Mouse (Mus musculus): ENCODE results near the gene Sgpp1. TPM values are rescaled to one million over a fixed set of nuclear protein-coding genes. Genes with fewer than 3 reads are reported as not detected.

Gene Sgpp1
- total and polyA plus RNA-seq, 2 experiments from 2014 or later = 10.4 to 28.4 TPM

- no peak overlapping the region for H3K27ac ChIP-seq (ENCODE audit: low read depth)
- 60% methylated on average over 2 of the region's 2 CpGs for WGBS
- H3K4me3 ChIP-seq (ENCODE audit: low read depth, low read length) = no peak overlapping the region
- peaks cover 3% of the 10 kb centered on the region for H3K4me1 ChIP-seq (ENCODE audit: control insufficient read depth, insufficient read depth)
- H3K4me2 ChIP-seq (ENCODE audit: low read depth, low read length) = no peak overlapping the region
- H3K36me3 ChIP-seq (replicated peaks; ENCODE audit: control insufficient read depth, insufficient read depth, low read length) = no peaks in the 10 kb centered on the region
- no peak for DNase-seq (ENCODE audit: low spot score)
- no peaks in the 10 kb centered on the region for H3K9me3 ChIP-seq (replicated peaks; ENCODE audit: control insufficient read depth, low read length)
- no peak overlapping the region for H3K9ac ChIP-seq (replicated peaks; ENCODE audit: low read depth, low read length)
- TF ChIP-seq CTCF (IDR thresholded peaks at IDR 0.05; ENCODE audit: low read depth) (no peak), EP300 (IDR thresholded peaks at IDR 0.05; ENCODE audit: low read depth) (no peak)
- ATAC-seq (ENCODE audit: insufficient read depth, low read depth) = no peak
- H3K27me3 ChIP-seq (ENCODE audit: control insufficient read depth, insufficient read depth, low read length) = no peaks in the 10 kb centered on the region
Observed at GRCm38 (mm10) chr12:75739611-75740010, 4.1 kb upstream of the Sgpp1 start.

- Histone ChIP-seq H3K9me3 (replicated peaks; ENCODE audit: control insufficient read depth, low read length) (no peaks in the 10 kb centered on the region), H3K4me2 (ENCODE audit: low read depth, low read length) (peak overlapping the region; percentile 97), H3K36me3 (replicated peaks; ENCODE audit: control insufficient read depth, insufficient read depth, low read length) (no peaks in the 10 kb centered on the region), H3K27me3 (ENCODE audit: control insufficient read depth, insufficient read depth, low read length) (no peaks in the 10 kb centered on the region), H3K4me3 (ENCODE audit: low read depth, low read length) (no peak overlapping the region), H3K9ac (replicated peaks; ENCODE audit: low read depth, low read length) (no peak overlapping the region), H3K4me1 (ENCODE audit: control insufficient read depth, insufficient read depth) (peaks cover 12% of the 10 kb centered on the region), H3K27ac (ENCODE audit: low read depth) (no peak overlapping the region)
- TF ChIP-seq CTCF (IDR thresholded peaks at IDR 0.05; ENCODE audit: low read depth) = no peak
- WGBS = 64% methylated on average over 4 of the region's 4 CpGs
- DNase-seq (ENCODE audit: low spot score) (no peak), ATAC-seq (ENCODE audit: insufficient read depth, low read depth) (no peak)
Observed at GRCm38 (mm10) chr12:75736296-75736695, 767 bp upstream of the Sgpp1 start.

DNA sequence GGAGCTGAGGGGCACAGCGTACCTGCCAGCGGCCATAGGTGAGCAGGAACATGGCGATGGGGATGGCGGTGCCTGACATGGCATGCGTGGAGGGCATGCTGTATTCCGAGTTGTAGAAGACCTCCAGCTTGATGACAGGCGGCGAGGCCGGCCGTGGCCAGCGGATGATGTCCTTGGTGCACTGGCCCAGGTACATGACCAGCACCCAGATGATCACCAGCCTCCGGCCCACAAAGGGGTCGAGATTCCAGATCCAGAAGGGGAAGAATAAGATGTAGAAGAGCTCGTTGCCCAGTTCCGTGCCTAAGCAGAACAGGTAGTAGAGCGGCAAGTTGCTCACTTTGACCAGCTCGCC, 661 bp downstream of the Sgpp1 start:
- Histone ChIP-seq H3K4me1 (ENCODE audit: control insufficient read depth, insufficient read depth) (peaks cover 12% of the 10 kb centered on the region), H3K27me3 (ENCODE audit: control insufficient read depth, insufficient read depth, low read length) (no peaks in the 10 kb centered on the region), H3K9ac (replicated peaks; ENCODE audit: low read depth, low read length) (peak overlapping the region; percentile 85), H3K4me2 (ENCODE audit: low read depth, low read length) (peak overlapping the region; percentile 97), H3K36me3 (replicated peaks; ENCODE audit: control insufficient read depth, insufficient read depth, low read length) (no peaks in the 10 kb centered on the region), H3K4me3 (ENCODE audit: low read depth, low read length) (peak overlapping the region; percentile 79), H3K9me3 (replicated peaks; ENCODE audit: control insufficient read depth, low read length) (no peaks in the 10 kb centered on the region), H3K27ac (ENCODE audit: low read depth) (peak overlapping the region; percentile 78)
- under 1% methylated on average over 17 of the region's 17 CpGs for WGBS
- ATAC-seq (ENCODE audit: insufficient read depth, low read depth) = peak; percentile 8; the same call in 1 of the 2 replicates
- DNase-seq (ENCODE audit: low spot score) = no peak
- TF ChIP-seq EP300 (IDR thresholded peaks at IDR 0.05; ENCODE audit: low read depth) (no peak), CTCF (IDR thresholded peaks at IDR 0.05; ENCODE audit: low read depth) (no peak)

- WGBS = 11% methylated on average over 10 of the region's 10 CpGs
- H3K9ac ChIP-seq (replicated peaks; ENCODE audit: low read depth, low read length) = peak overlapping the region; percentile 85
- no peak overlapping the region for H3K27ac ChIP-seq (ENCODE audit: low read depth)
- H3K4me3 ChIP-seq (ENCODE audit: low read depth, low read length) = peak overlapping the region; percentile 79
- ATAC-seq (ENCODE audit: insufficient read depth, low read depth) (no peak), DNase-seq (ENCODE audit: low spot score) (no peak)
- TF ChIP-seq CTCF (IDR thresholded peaks at IDR 0.05; ENCODE audit: low read depth) = no peak
- no peak for TF ChIP-seq EP300 (IDR thresholded peaks at IDR 0.05; ENCODE audit: low read depth)
- H3K4me1 ChIP-seq (ENCODE audit: control insufficient read depth, insufficient read depth) = peaks cover 12% of the 10 kb centered on the region
- H3K36me3 ChIP-seq (replicated peaks; ENCODE audit: control insufficient read depth, insufficient read depth, low read length) = no peaks in the 10 kb centered on the region
- H3K4me2 ChIP-seq (ENCODE audit: low read depth, low read length) = peak overlapping the region; percentile 97
- H3K27me3 ChIP-seq (ENCODE audit: control insufficient read depth, insufficient read depth, low read length) = no peaks in the 10 kb centered on the region
- no peaks in the 10 kb centered on the region for H3K9me3 ChIP-seq (replicated peaks; ENCODE audit: control insufficient read depth, low read length)
Observed at GRCm38 (mm10) chr12:75734167-75734566, 1.4 kb downstream of the Sgpp1 start.

DNA sequence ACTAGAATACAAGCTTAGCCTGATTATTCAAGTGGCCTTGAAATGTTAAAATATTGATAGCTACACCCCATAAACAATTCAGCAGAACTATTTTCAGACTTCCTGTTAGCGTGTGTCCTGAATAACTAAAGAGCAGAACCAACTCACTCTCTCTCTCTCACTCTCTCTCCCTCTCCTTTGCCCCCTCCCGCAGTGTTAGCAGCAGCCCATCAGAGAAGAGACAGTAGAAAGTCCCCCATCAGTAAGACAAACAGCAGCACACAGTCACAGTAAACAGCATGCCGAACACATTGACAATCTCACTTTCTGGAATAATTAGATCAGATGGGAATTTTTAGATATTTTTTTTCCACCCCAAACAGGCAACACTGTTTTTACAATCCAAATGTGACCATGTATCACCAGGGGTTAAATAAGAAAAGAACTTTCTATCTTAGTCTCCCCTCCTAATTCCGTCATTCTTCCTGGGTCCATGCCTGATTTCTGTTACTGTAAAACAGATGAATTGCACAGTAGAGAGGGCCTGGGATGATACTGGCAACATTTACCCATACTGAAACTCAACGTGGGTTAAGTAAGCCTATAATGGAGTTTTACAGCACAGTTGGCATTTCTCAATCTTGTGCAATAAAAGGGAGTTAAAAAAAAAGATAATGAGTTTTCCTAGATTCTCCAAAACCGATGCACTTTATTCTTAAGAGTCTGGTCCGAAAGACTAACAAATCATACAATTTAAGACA, 2.0 kb downstream of the Sgpp1 start:
- Histone ChIP-seq H3K27ac (ENCODE audit: low read depth) (no peak overlapping the region), H3K4me3 (ENCODE audit: low read depth, low read length) (peak overlapping the region; percentile 79), H3K9me3 (replicated peaks; ENCODE audit: control insufficient read depth, low read length) (no peaks in the 10 kb centered on the region), H3K4me1 (ENCODE audit: control insufficient read depth, insufficient read depth) (peaks cover 12% of the 10 kb centered on the region), H3K9ac (replicated peaks; ENCODE audit: low read depth, low read length) (no peak overlapping the region), H3K36me3 (replicated peaks; ENCODE audit: control insufficient read depth, insufficient read depth, low read length) (peaks cover 2% of the 10 kb centered on the region; the same call in 1 of the 2 replicates), H3K27me3 (ENCODE audit: control insufficient read depth, insufficient read depth, low read length) (no peaks in the 10 kb centered on the region), H3K4me2 (ENCODE audit: low read depth, low read length) (peak overlapping the region; percentile 97)
- ATAC-seq (ENCODE audit: insufficient read depth, low read depth) (no peak), DNase-seq (ENCODE audit: low spot score) (no peak)
- TF ChIP-seq CTCF (IDR thresholded peaks at IDR 0.05; ENCODE audit: low read depth) (no peak), EP300 (IDR thresholded peaks at IDR 0.05; ENCODE audit: low read depth) (no peak)
- WGBS = 28% methylated on average over 7 of the region's 7 CpGs

Measured in heart, postnatal 0 days (tissue).